Mouse (Mus musculus) heart, postnatal 0 days (tissue): ENCODE results near the gene Ppm1b. TPM values are rescaled to one million over a fixed set of nuclear protein-coding genes. Genes with fewer than 3 reads are reported as not detected.
"Not testable (repeated sequence)": the region's sequence is repeated elsewhere in the genome, so short reads cannot be mapped to it uniquely, and the experiment has no call there.

Source experiments
- ATAC-seq: fragments of 200-750 bp; cut with Nextera tagmentation; 2 replicates; pipeline ENCODE4 v1.8.0; 2017; ENCODE audit warnings: low read depth, moderate number of reproducible peaks, moderate library complexity; ENCODE audit not compliant: insufficient read depth
- DNase-seq: peaks from one replicate; pipeline ENCODE4 v3.0.0-alpha.2; 2016; ENCODE audit warnings: low spot score
- H3K27ac ChIP-seq: fragments of 300-500 bp; sonication (generic); 2 replicates; pipeline ENCODE4 v1.5.1; 2014; ENCODE audit warnings: low read depth, mild to moderate bottlenecking
- H3K27me3 ChIP-seq: fragments of 300-500 bp; sonication (generic); 2 replicates; pipeline ENCODE4 v1.6.1; 2014; ENCODE audit warnings: low read length, mixed read lengths; ENCODE audit not compliant: control insufficient read depth, insufficient read depth
- H3K36me3 ChIP-seq: fragments of 300-500 bp; sonication (generic); replicated peaks from 2 replicates; pipeline ENCODE4 v1.6.1; 2014; ENCODE audit warnings: low read length, mixed read lengths; ENCODE audit not compliant: control insufficient read depth, insufficient read depth
- H3K4me1 ChIP-seq: fragments of 300-500 bp; sonication (generic); 2 replicates; pipeline ENCODE4 v1.6.1; 2014; ENCODE audit warnings: antibody characterized with exemption; ENCODE audit not compliant: control insufficient read depth, insufficient read depth
- H3K4me2 ChIP-seq: fragments of 300-500 bp; sonication (generic); 2 replicates; pipeline ENCODE4 v1.6.1; 2014; ENCODE audit warnings: low read depth, mild to moderate bottlenecking, low read length, moderate library complexity
- H3K4me3 ChIP-seq: fragments of 300-500 bp; sonication (generic); 2 replicates; pipeline ENCODE4 v1.5.1; 2014; ENCODE audit warnings: low read depth, low read length
- H3K9ac ChIP-seq: fragments of 300-500 bp; sonication (generic); replicated peaks from 2 replicates; pipeline ENCODE4 v1.6.1; 2014; ENCODE audit warnings: low read depth, low read length, mixed read lengths
- H3K9me3 ChIP-seq: fragments of 300-500 bp; sonication (generic); replicated peaks from 2 replicates; pipeline ENCODE4 v1.6.1; 2016; ENCODE audit warnings: low read length; ENCODE audit not compliant: control insufficient read depth
- CTCF ChIP-seq: IDR thresholded peaks from 2 replicates; pipeline ENCODE4 v1.5.1; 2016; ENCODE audit warnings: antibody characterized with exemption, control low read depth, low read depth
- EP300 ChIP-seq: IDR thresholded peaks from 2 replicates; pipeline ENCODE4 v1.6.1; 2016; ENCODE audit warnings: antibody characterized with exemption, low read depth
- WGBS: fragments of 180-500 bp; shearing (Covaris S2); extraction: QIAGEN DNeasy Blood & Tissue Kit; methylation state at CpG from one replicate; pipeline ENCODE4 v1.1.7; 2014; 5-methylcytosine and 5-hydroxymethylcytosine counted together
- polyA plus RNA-seq: library from polyadenylated mRNA; unstranded; fragments of >200 nt; fragmentation: Nextera tagmentation; extraction: Ambion mirVana; gene quantifications from 2 replicates; pipeline ENCODE4 v1.2.1, GENCODE M21; 2015
- total RNA-seq: library from RNA; depleted of rRNA; stranded (reverse); fragments of >200 nt; gene quantifications from 2 replicates; pipeline ENCODE4 v1.2.3, GENCODE M21; 2014; ENCODE audit warnings: low replicate concordance

The Ppm1b gene
- total and polyA plus RNA-seq, 2 experiments from 2014 or later: 44.6 to 49.2 TPM

DNA sequence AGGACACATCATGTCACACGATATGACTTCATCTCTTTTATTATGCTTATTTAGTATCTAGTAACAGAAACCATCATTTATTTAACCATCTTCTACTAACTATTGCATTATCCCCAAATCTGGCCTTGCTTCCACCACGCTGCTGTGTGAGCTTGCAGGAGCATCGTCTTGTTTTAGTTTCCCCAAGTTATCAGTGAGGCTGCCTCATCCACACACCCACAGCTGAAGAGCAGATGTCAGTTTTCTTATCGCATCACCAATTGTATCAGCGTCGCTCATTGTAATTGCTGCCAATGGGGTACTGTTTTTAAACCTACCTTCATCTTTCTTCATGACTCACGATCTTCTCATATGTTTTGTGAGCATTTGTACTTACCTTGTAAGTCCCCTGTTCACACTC is 23.6 kb upstream of the Ppm1b start:
- 67% methylated on average over 7 of the region's 7 CpGs for WGBS
- ATAC-seq: no peak

DNA sequence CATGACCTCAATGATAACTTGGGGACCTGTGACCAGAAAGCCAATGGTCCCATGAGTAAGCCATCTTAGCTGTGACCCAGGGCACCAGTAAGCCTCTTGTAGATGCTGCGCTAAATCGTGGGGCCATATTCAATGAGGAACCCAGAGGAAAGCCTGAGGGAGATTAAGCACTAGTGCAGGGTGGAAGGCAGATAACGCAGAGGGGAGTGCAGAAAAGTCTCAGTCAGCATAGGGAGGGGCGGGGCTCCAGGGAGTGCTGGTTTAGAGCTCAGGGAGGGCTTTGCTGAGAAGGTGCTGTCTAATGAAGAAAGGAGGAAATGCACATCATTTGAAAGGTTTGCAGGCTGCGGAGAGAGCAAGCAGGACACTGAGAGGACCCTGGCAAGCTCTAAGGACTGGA is 22.6 kb upstream of the Ppm1b start:
- ATAC-seq (no peak), DNase-seq (no peak)

More for the DNA sequence above, 23.6 kb upstream of the Ppm1b start:
- no peak overlapping the region for H3K4me3 ChIP-seq
- no peak overlapping the region for H3K9ac ChIP-seq
- peaks cover 3% of the 10 kb centered on the region; the same call in 1 of the 2 replicates for H3K9me3 ChIP-seq
- no peak for TF ChIP-seq CTCF
- no peak for TF ChIP-seq EP300
- no peaks in the 10 kb centered on the region; the same call in 1 of the 2 replicates for H3K4me1 ChIP-seq
- no peak overlapping the region for H3K27ac ChIP-seq
- no peaks in the 10 kb centered on the region for H3K27me3 ChIP-seq
- no peak for DNase-seq
- H3K4me2 ChIP-seq: no peak overlapping the region
- H3K36me3 ChIP-seq: no peaks in the 10 kb centered on the region

DNA sequence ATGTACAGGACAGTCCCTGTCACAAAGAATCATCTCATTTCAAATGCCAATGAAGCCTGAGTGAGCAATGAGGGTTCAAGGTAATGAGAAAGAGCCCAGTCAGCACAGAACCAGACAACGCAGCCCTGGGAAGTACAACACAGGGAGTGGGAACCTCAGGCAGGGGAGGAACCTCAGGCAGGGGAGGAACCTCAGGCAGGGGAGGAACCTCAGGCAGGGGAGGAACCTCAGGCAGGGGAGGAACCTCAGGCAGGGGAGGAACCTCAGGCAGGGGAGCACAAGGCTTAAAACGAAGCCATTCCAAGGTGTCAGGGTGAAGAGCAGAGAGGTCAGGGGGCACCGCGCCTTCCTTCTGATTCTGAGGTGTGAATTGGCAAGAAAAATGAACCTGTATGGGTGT is 20.9 kb upstream of the Ppm1b start:
- not testable (repeated sequence) for H3K36me3 ChIP-seq, H3K4me3 ChIP-seq, DNase-seq, ATAC-seq, H3K27me3 ChIP-seq, H3K9me3 ChIP-seq, H3K27ac ChIP-seq, H3K4me2 ChIP-seq, H3K4me1 ChIP-seq, H3K9ac ChIP-seq
- 52% methylated on average over 4 of the region's 4 CpGs for WGBS

More for the DNA sequence above, 22.6 kb upstream of the Ppm1b start:
- H3K27me3 ChIP-seq: no peaks in the 10 kb centered on the region
- H3K36me3 ChIP-seq: no peaks in the 10 kb centered on the region
- 34% methylated on average over 5 of the region's 5 CpGs for WGBS
- no peak overlapping the region for H3K4me2 ChIP-seq
- no peaks in the 10 kb centered on the region; the same call in 1 of the 2 replicates for H3K4me1 ChIP-seq
- no peak overlapping the region for H3K27ac ChIP-seq
- peaks cover 7% of the 10 kb centered on the region; the same call in 1 of the 2 replicates for H3K9me3 ChIP-seq
- no peak overlapping the region for H3K9ac ChIP-seq
- no peak overlapping the region for H3K4me3 ChIP-seq
- no peak for TF ChIP-seq EP300
- no peak for TF ChIP-seq CTCF

DNA sequence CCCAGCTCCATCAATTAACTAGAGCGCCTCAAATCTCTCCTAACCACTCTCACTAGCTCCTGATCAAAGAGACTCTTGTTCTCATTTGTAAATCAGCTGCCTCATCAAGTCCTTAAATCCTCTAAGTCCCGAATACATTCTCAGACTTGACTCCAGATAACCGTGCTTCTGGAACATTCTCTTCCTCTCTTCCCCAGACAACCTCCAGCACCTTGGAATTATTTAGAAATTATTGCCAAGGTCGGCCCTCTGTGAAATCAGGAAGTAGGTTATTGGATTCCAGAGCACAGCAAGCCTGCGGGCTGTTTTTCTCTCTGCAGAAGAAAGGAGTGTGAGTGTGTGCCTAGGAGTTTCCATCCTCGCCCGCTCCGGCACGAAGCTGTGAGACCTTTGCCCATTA is 20.2 kb upstream of the Ppm1b start:
- no peak for TF ChIP-seq EP300
- TF ChIP-seq CTCF: no peak
- WGBS: 56% methylated on average over 9 of the region's 9 CpGs
- H3K4me1 ChIP-seq: no peaks in the 10 kb centered on the region; the same call in 1 of the 2 replicates
- no peak overlapping the region for H3K4me2 ChIP-seq
- no peak overlapping the region for H3K27ac ChIP-seq
- no peaks in the 10 kb centered on the region for H3K36me3 ChIP-seq
- peaks cover 7% of the 10 kb centered on the region; the same call in 1 of the 2 replicates for H3K9me3 ChIP-seq
- no peak overlapping the region for H3K9ac ChIP-seq
- no peak overlapping the region for H3K4me3 ChIP-seq
- DNase-seq (no peak), ATAC-seq (no peak)
- no peaks in the 10 kb centered on the region for H3K27me3 ChIP-seq

DNA sequence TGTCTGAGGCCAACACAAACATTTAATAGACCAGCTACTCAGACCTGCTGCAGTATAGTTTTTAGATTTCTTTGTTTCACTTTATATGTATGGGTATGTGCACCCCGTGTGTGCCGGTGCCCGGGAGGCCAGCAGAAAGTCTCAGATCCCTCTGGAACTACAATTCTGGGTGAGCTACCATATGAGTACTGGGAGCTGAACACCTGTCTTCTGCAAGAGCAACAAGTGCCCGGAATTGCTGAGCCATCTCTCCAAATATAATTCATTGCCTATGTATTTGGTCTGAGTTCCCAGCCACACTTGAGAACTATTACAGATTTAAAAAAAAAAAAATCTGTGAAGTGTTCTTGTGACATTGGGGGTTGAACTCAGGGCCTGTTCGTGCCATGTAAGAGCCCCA is 19.7 kb upstream of the Ppm1b start:
- no peak overlapping the region for H3K4me2 ChIP-seq
- no peak overlapping the region for H3K4me3 ChIP-seq
- no peaks in the 10 kb centered on the region for H3K36me3 ChIP-seq
- 92% methylated on average over 5 of the region's 5 CpGs for WGBS
- H3K9me3 ChIP-seq: peaks cover 7% of the 10 kb centered on the region; the same call in 1 of the 2 replicates
- no peak overlapping the region for H3K9ac ChIP-seq
- TF ChIP-seq CTCF (no peak), EP300 (no peak)
- H3K4me1 ChIP-seq: no peaks in the 10 kb centered on the region; the same call in 1 of the 2 replicates
- no peak overlapping the region for H3K27ac ChIP-seq
- ATAC-seq: no peak
- H3K27me3 ChIP-seq: no peaks in the 10 kb centered on the region
- DNase-seq: no peak

DNA sequence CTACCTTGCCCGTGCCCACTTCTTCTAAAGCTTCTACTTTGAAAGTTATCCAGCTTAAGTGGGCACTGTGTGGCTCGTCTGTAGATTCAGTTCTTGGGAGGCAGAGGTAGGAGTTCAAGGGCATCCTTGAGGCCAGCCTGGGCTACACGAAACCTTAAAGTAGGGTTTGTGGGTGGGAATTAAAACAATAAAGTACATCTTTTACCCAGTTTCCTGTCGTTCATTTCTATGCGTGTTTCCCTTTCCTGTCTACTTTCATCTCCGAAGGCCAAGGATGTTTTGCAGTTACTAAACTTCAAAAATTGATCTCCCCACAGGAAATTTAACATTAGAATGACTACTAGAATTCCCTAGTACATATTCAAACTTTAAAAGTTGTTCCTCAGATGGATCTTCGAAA is 19.3 kb upstream of the Ppm1b start:
- no peaks in the 10 kb centered on the region for H3K27me3 ChIP-seq
- H3K4me1 ChIP-seq: no peaks in the 10 kb centered on the region; the same call in 1 of the 2 replicates
- no peak overlapping the region for H3K9ac ChIP-seq
- peaks cover 6% of the 10 kb centered on the region; the same call in 1 of the 2 replicates for H3K9me3 ChIP-seq
- ATAC-seq (no peak), DNase-seq (no peak)
- 74% methylated on average over 7 of the region's 7 CpGs for WGBS
- H3K4me3 ChIP-seq: no peak overlapping the region
- no peak overlapping the region for H3K4me2 ChIP-seq
- H3K27ac ChIP-seq: no peak overlapping the region
- H3K36me3 ChIP-seq: no peaks in the 10 kb centered on the region
- no peak for TF ChIP-seq EP300
- no peak for TF ChIP-seq CTCF
